Mouse (Mus musculus) embryonic facial prominence, embryonic 15.5 days (tissue): ENCODE measurements around the gene B3galt4. TPM values are rescaled to one million over a fixed set of nuclear protein-coding genes. Genes with fewer than 3 reads are reported as not detected.

Source experiments
- polyA plus RNA-seq: library from polyadenylated mRNA; unstranded; fragments of >200 nt; fragmentation: Nextera tagmentation; extraction: Ambion mirVana; gene quantifications from 2 replicates; pipeline ENCODE4 v1.2.1, GENCODE M21; 2015

Gene B3galt4
- polyA plus RNA-seq, 1 experiment from 2014 or later = 8.5 TPM

Other genes starting within 250 kb of the B3galt4 start
- 58.6 and 60.6 TPM in 2 replicates for gene March2, start 232.8 kb downstream of the B3galt4 start, polyA plus RNA-seq
- 269 and 325 TPM in 2 replicates for gene Rab11b, start 191.0 kb downstream of the B3galt4 start, polyA plus RNA-seq
- gene Angptl4, start 169.7 kb downstream of the B3galt4 start, polyA plus RNA-seq = 58.8 and 67.2 TPM in 2 replicates
- 45.3 and 45.8 TPM in 2 replicates for gene Kank3, start 141.0 kb downstream of the B3galt4 start, polyA plus RNA-seq
- gene Rps28, start 126.9 kb downstream of the B3galt4 start, polyA plus RNA-seq = 998 and 1,000 TPM in 2 replicates
- gene Ndufa7, start 126.9 kb downstream of the B3galt4 start, polyA plus RNA-seq = 432 and 453 TPM in 2 replicates
- gene Cd320, start 108.4 kb downstream of the B3galt4 start, polyA plus RNA-seq = 57.3 and 59.6 TPM in 2 replicates
- gene Gm7029, start 77.7 kb downstream of the B3galt4 start, polyA plus RNA-seq = not detected in 2 replicates
- 6.7 and 6.8 TPM in 2 replicates for gene Kifc1, start 60.8 kb downstream of the B3galt4 start, polyA plus RNA-seq
- 0.55 and 0.58 TPM in 2 replicates for gene Platr17, start 46.4 kb downstream of the B3galt4 start, polyA plus RNA-seq
- 48.5 and 51.7 TPM in 2 replicates for gene Daxx, start 42.1 kb downstream of the B3galt4 start, polyA plus RNA-seq
- 40.2 and 49.3 TPM in 2 replicates for gene Tapbp, start 35.6 kb downstream of the B3galt4 start, polyA plus RNA-seq
- gene Zbtb22, start 35.6 kb downstream of the B3galt4 start, polyA plus RNA-seq = 15.8 and 17.8 TPM in 2 replicates
- gene Rgl2, start 21.9 kb downstream of the B3galt4 start, polyA plus RNA-seq = 57.1 and 64.4 TPM in 2 replicates
- 145 and 163 TPM in 2 replicates for gene Pfdn6, start 11.1 kb downstream of the B3galt4 start, polyA plus RNA-seq
- gene Wdr46, start 10.8 kb downstream of the B3galt4 start, polyA plus RNA-seq = 36.2 and 36.5 TPM in 2 replicates
- 48.9 and 57.2 TPM in 2 replicates for gene Vps52, start 4.3 kb upstream of the B3galt4 start, polyA plus RNA-seq
- gene Rps18, start 4.5 kb upstream of the B3galt4 start, polyA plus RNA-seq = 1,731 and 1,878 TPM in 2 replicates
- 29.0 and 31.1 TPM in 2 replicates for gene H2-K1, start 48.9 kb upstream of the B3galt4 start, polyA plus RNA-seq
- 26.0 and 26.9 TPM in 2 replicates for gene Ring1, start 73.2 kb upstream of the B3galt4 start, polyA plus RNA-seq
- gene H2-Ke6, start 76.6 kb upstream of the B3galt4 start, polyA plus RNA-seq = 54.1 and 57.4 TPM in 2 replicates
- gene Slc39a7, start 80.2 kb upstream of the B3galt4 start, polyA plus RNA-seq = 229 and 234 TPM in 2 replicates
- gene Rxrb, start 80.3 kb upstream of the B3galt4 start, polyA plus RNA-seq = 53.0 and 54.6 TPM in 2 replicates
- gene Col11a2, start 87.9 kb upstream of the B3galt4 start, polyA plus RNA-seq = 53.2 and 64.3 TPM in 2 replicates
- gene H2-Oa, start 140.9 kb upstream of the B3galt4 start, polyA plus RNA-seq = 0.54 and 0.89 TPM in 2 replicates
- 14.0 and 15.3 TPM in 2 replicates for gene H2-DMa, start 168.1 kb upstream of the B3galt4 start, polyA plus RNA-seq
- gene Brd2, start 171.1 kb upstream of the B3galt4 start, polyA plus RNA-seq = 118 and 122 TPM in 2 replicates
- gene H2-DMb2, start 191.8 kb upstream of the B3galt4 start, polyA plus RNA-seq = 0.61 and 0.93 TPM in 2 replicates
- gene H2-DMb1, start 201.6 kb upstream of the B3galt4 start, polyA plus RNA-seq = 3.2 and 3.8 TPM in 2 replicates
- 10.7 and 11.9 TPM in 2 replicates for gene Tap1, start 236.1 kb upstream of the B3galt4 start, polyA plus RNA-seq
- 3.3 and 4.4 TPM in 2 replicates for gene Psmb9, start 236.3 kb upstream of the B3galt4 start, polyA plus RNA-seq
- gene Psmb8, start 246.2 kb upstream of the B3galt4 start, polyA plus RNA-seq = 10.0 and 11.2 TPM in 2 replicates